Mouse (Mus musculus) limb, embryonic 13.5 days (tissue): ENCODE measurements around the gene Sv2c. TPM values are rescaled to one million over a fixed set of nuclear protein-coding genes. Genes with fewer than 3 reads are reported as not detected.
"Not testable (repeated sequence)": the region's sequence is repeated elsewhere in the genome, so short reads cannot be mapped to it uniquely, and the experiment has no call there.

Source experiments
- ATAC-seq: fragments of 200-750 bp; cut with Nextera tagmentation; 2 replicates; pipeline ENCODE4 v1.8.0; 2017; ENCODE audit warnings: low read depth, moderate number of reproducible peaks, moderate TSS enrichment; ENCODE audit not compliant: low FRiP score
- H3K27ac ChIP-seq: fragments of 300-500 bp; sonication (generic); 2 replicates; pipeline ENCODE4 v1.5.1; 2015; ENCODE audit warnings: inconsistent platforms, mild to moderate bottlenecking, moderate library complexity
- H3K27me3 ChIP-seq: fragments of 300-500 bp; sonication (generic); 2 replicates; pipeline ENCODE4 v1.6.1; 2015; ENCODE audit warnings: mild to moderate bottlenecking, inconsistent platforms
- H3K36me3 ChIP-seq: fragments of 300-500 bp; sonication (generic); 2 replicates; pipeline ENCODE4 v1.6.1; 2015; ENCODE audit warnings: inconsistent platforms, mild to moderate bottlenecking, moderate library complexity
- H3K4me1 ChIP-seq: fragments of 300-500 bp; sonication (generic); 2 replicates; pipeline ENCODE4 v1.6.1; 2015; ENCODE audit warnings: inconsistent platforms
- H3K4me2 ChIP-seq: fragments of 300-500 bp; sonication (generic); replicated peaks from 2 replicates; pipeline ENCODE4 v1.6.1; 2015; ENCODE audit warnings: inconsistent platforms, mild to moderate bottlenecking, moderate library complexity
- H3K4me3 ChIP-seq: fragments of 300-500 bp; sonication (generic); 2 replicates; pipeline ENCODE4 v1.5.1; 2015; ENCODE audit warnings: moderate library complexity, mild to moderate bottlenecking, inconsistent platforms
- H3K9ac ChIP-seq: fragments of 300-500 bp; sonication (generic); 2 replicates; pipeline ENCODE4 v1.6.1; 2015; ENCODE audit warnings: mild to moderate bottlenecking, inconsistent platforms
- H3K9me3 ChIP-seq: fragments of 300-500 bp; sonication (generic); 2 replicates; pipeline ENCODE4 v1.6.1; 2016; ENCODE audit warnings: inconsistent platforms
- WGBS: fragments of 180-500 bp; shearing (Covaris S2); methylation state at CpG from one replicate; pipeline ENCODE4 v1.1.7; 2015; 5-methylcytosine and 5-hydroxymethylcytosine counted together
- polyA plus RNA-seq: library from polyadenylated mRNA; unstranded; fragments of >200 nt; fragmentation: Nextera tagmentation; extraction: Ambion mirVana; gene quantifications from 2 replicates; pipeline ENCODE4 v1.2.1, GENCODE M21; 2015

Sv2c gene
- polyA plus RNA-seq, 1 experiment from 2014 or later, result 1.9 TPM

DNA sequence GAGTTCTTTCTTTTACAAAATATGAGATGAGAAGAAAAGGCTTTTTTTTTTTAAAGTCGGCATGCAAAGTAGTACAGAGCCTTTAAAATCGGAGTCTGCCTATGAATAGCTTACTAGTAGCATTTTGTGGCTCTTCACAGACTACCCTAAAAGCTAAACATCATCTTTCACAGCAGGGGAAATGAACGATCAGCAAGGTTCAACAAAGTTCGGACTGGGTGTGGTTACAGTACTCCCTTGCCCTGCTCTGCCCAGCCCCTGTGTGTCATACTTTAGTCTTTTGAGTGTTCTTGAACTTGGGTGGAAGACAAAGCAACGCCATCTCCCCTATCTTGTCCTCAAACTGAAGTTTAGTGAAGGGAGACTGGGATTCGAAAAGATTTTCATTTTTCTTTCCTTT is 5.7 kb downstream of the Sv2c start:
- WGBS, result 73% methylated on average over 6 of the region's 6 CpGs
- Histone ChIP-seq H3K4me1 (peaks cover 9% of the 10 kb centered on the region), H3K9ac (no peak overlapping the region), H3K4me3 (no peak overlapping the region), H3K4me2 (no peak overlapping the region), H3K27ac (no peak overlapping the region), H3K27me3 (peaks cover 51% of the 10 kb centered on the region), H3K9me3 (no peaks in the 10 kb centered on the region), H3K36me3 (no peaks in the 10 kb centered on the region)
- no peak for ATAC-seq

DNA sequence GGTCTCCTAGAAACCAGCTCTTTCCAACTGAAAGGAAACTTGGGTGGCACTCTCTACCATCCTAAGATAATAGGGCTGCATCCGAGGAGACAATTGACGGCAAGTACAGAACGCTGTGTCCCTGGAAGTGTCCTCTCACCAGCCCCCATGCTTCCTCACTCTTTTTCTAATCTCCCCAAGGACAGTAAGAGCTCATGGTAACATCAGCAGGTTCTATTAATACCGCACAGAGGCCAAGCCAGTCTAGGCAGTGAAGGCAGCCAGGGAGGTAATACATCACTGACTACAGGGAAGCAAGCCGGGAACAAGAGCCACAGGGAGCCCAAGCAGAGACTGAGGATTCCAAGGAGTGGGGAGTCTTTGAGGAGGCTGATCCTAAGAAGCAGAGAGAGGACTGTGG is 7.4 kb downstream of the Sv2c start:
- peaks cover 34% of the 10 kb centered on the region for H3K27me3 ChIP-seq
- no peak overlapping the region for H3K4me2 ChIP-seq
- no peak overlapping the region for H3K4me3 ChIP-seq
- no peak for ATAC-seq
- no peaks in the 10 kb centered on the region for H3K4me1 ChIP-seq
- no peak overlapping the region for H3K27ac ChIP-seq
- H3K9ac ChIP-seq, result no peak overlapping the region
- H3K9me3 ChIP-seq, result no peaks in the 10 kb centered on the region
- no peaks in the 10 kb centered on the region for H3K36me3 ChIP-seq
- 69% methylated on average over 5 of the region's 5 CpGs for WGBS

DNA sequence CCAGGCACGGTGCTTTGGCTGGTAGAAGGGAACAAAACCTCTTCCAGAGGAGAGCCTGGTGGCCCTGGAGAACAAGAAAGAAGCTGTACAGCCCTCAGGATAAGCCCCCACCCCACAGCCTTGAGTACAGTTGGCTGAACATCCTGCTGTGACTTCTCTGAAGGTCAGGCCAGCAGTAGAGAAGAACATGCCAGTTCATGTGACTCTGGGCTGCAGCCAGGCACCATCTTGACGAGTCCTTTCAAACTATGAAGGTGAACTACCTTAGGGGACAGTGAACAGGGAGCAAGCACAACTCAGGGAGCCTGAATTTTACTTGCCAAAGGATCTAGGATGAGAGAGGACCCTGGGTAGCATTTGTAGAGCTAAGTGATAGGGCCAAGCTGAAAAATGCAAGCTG is 19.7 kb downstream of the Sv2c start:
- Histone ChIP-seq H3K4me1 (no peaks in the 10 kb centered on the region), H3K4me3 (no peak overlapping the region), H3K9ac (no peak overlapping the region), H3K27me3 (no peaks in the 10 kb centered on the region), H3K9me3 (no peaks in the 10 kb centered on the region), H3K4me2 (no peak overlapping the region), H3K27ac (no peak overlapping the region), H3K36me3 (no peaks in the 10 kb centered on the region)
- 78% methylated on average over 2 of the region's 2 CpGs for WGBS
- no peak for ATAC-seq

DNA sequence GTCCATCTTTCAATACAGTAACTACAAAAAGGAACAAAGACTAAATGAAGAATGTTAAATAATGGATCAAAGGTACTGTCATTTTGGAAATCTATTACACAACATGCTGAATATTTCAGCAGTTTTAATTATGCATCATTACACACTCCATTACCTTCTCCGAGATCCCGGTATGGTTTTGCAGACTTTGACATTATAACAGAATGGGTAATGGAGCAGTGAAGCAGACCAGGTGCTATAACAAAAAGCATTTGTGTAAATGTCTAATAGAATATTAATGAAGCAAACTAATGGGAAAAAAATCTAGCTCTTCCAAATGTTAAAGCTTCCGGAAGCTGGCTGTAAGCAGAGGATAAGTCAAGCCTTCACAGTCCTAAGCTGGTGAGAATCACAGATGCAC is 21.6 kb downstream of the Sv2c start:
- no peaks in the 10 kb centered on the region for H3K9me3 ChIP-seq
- H3K27ac ChIP-seq, result no peak overlapping the region
- no peaks in the 10 kb centered on the region for H3K4me1 ChIP-seq
- H3K36me3 ChIP-seq, result no peaks in the 10 kb centered on the region
- ATAC-seq, result no peak
- no peaks in the 10 kb centered on the region for H3K27me3 ChIP-seq
- 90% methylated on average over 3 of the region's 3 CpGs for WGBS
- H3K4me2 ChIP-seq, result no peak overlapping the region
- H3K4me3 ChIP-seq, result no peak overlapping the region
- H3K9ac ChIP-seq, result no peak overlapping the region

DNA sequence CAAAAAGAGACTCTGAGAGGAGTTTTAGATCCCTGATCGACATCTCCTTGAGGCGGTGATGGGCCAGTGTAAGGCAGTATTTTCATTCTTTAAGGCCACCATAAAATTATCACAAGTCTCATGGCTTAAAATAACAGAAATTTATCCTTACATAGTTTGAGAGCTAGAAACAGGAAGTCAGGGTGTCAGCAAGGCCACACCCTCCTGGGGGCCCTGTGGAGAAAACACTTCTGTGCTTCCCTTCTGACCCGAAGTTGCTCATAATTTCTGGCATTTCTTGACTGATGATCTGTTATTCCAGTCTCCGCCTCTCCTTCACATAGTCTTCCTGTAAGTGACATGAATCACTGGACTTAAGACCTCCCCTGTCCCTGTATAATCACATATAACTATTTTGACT is 26.0 kb downstream of the Sv2c start:
- no peak overlapping the region for H3K27ac ChIP-seq
- H3K4me3 ChIP-seq, result no peak overlapping the region
- no peak for ATAC-seq
- 74% methylated on average over 4 of the region's 4 CpGs for WGBS
- H3K4me2 ChIP-seq, result no peak overlapping the region
- no peaks in the 10 kb centered on the region for H3K9me3 ChIP-seq
- no peaks in the 10 kb centered on the region for H3K4me1 ChIP-seq
- H3K36me3 ChIP-seq, result no peaks in the 10 kb centered on the region
- no peak overlapping the region for H3K9ac ChIP-seq
- no peaks in the 10 kb centered on the region for H3K27me3 ChIP-seq

DNA sequence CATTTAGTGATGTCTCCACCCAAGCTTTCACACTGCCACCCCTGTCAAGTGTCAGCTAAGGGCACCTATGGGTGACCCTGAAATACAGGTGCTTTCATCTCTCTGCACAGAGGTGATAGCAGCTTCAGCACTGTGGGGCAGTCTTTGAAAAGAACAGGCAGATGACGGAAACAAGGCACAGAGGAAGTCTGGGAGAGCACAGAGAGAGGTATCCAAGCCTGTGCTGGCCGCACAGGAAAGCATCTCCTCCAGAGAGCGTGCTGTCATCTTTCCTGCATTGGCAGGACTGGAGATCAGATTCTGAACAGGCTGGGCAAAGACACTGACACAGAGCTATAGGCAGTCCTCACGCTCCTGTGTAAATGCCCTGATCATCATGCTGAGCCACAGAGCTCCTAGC is 41.4 kb downstream of the Sv2c start:
- ATAC-seq, result no peak
- Histone ChIP-seq H3K27me3 (no peaks in the 10 kb centered on the region), H3K27ac (no peak overlapping the region), H3K4me2 (no peak overlapping the region), H3K4me1 (no peaks in the 10 kb centered on the region), H3K4me3 (no peak overlapping the region), H3K9ac (no peak overlapping the region), H3K36me3 (no peaks in the 10 kb centered on the region), H3K9me3 (no peaks in the 10 kb centered on the region)
- WGBS, result 72% methylated on average over 4 of the region's 4 CpGs

DNA sequence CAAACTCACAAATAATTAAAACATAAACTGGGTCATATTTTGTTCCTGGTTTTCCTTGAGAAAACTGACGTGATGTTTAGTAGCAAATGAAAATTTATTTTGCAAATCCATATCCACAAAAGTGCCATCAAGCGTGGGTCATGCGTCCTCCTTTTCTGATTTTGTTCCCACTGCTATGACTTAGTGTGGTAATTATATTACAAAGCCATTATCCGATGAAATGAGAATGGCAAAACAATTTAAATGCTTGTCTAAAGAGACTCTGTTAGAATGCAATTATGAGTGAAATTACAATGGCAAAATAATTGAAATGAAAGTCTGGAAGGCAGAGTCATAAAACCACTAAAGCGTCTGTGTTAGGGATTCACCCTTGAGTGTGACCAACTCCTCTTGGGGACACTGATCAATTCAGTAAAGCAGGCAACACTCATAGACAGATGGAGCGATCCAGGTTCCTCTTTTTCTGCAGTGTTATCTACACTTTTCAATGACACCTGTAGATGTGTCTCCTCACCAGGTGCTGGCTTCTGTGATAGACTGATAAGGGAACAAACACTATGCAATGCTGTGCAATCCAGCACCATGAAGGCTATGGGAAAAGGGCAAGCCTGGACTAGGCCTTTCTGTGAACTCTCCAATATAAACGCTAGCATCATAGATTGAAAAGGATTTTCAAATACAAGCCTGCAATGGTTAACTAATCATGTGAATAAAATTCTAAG is 46.6 kb downstream of the Sv2c start:
- Histone ChIP-seq H3K36me3 (no peaks in the 10 kb centered on the region), H3K9me3 (no peaks in the 10 kb centered on the region), H3K27ac (no peak overlapping the region), H3K4me3 (no peak overlapping the region), H3K4me2 (no peak overlapping the region), H3K9ac (no peak overlapping the region), H3K27me3 (no peaks in the 10 kb centered on the region), H3K4me1 (no peaks in the 10 kb centered on the region)
- no peak for ATAC-seq
- WGBS, result 91% methylated on average over 7 of the region's 7 CpGs

DNA sequence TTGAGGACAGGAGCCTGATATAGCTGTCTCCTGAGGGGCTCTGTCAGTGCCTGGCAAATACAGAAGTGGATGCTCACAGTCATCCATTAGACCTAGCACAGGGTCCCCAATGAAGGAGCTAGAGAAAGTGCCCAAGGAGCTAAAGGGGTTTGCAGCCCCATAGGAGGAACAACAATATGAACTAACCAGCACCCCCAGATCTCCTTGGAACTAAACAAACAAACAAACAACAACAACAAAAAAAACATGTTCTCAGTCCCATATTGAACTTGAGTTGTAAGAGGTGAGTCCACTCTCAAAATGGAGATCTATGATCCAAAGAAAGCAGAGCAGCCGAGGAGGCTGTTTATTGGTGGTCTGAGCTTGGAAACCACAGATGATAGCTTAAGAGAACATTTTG is 50.6 kb downstream of the Sv2c start, which contains the start of gene Gm17190:
TSS of gene Gm17190 (plus strand) at position 301 of the 400 bp plus-strand sequence.
- 87% methylated on average over 1 of the region's 1 CpGs for WGBS
- H3K9me3 ChIP-seq, H3K36me3 ChIP-seq, H3K4me3 ChIP-seq, H3K9ac ChIP-seq, H3K4me2 ChIP-seq, H3K27ac ChIP-seq, H3K27me3 ChIP-seq, H3K4me1 ChIP-seq, ATAC-seq: not testable (repeated sequence)

DNA sequence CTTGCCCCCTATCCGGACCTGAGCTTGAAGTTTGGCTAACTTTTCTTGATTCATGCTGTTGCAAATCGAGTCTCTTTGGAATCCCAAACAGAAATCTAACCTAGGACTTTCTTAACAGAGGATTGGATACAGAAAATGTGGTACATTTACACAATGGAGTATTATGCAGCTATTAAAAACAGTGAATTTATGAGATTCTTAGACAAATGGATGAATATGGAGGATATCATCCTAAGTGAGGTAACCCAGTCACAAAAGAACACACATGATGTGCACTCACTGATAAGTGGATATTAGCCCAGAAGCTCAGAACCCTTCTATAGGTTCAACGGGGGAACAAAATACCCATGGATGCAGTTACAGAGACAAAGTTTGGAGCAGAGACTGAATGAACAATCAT is 51.1 kb downstream of the Sv2c start, which contains the start of gene Gm20075:
TSS of gene Gm20075 (minus strand) at position 101 of the 400 bp plus-strand sequence.
- not testable (repeated sequence) for H3K9me3 ChIP-seq, H3K4me2 ChIP-seq, H3K36me3 ChIP-seq, H3K9ac ChIP-seq, ATAC-seq, H3K4me1 ChIP-seq, H3K27me3 ChIP-seq, H3K4me3 ChIP-seq, H3K27ac ChIP-seq
- WGBS, result 84% methylated on average over 3 of the region's 3 CpGs

DNA sequence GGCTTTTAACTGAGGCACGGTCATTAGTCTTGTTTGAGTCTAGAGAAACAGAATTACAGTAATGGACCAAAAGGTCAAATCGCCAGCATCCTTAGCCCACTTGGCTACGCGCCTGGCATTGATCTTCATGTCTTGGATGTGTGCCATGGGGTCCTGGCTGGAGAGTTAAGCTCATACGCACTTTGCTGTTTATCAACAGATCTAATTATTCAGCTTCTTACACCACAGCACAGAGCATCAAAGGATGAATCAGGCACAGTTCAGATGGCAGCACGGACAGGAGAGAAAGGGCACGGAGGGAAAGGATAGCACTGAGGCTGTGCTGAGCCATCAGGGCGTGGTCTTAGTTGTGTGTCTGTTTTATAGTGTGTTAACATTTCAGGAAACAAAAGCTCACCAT is 58.8 kb downstream of the Sv2c start:
- no peaks in the 10 kb centered on the region for H3K4me1 ChIP-seq
- H3K9me3 ChIP-seq, result no peaks in the 10 kb centered on the region
- no peak overlapping the region for H3K9ac ChIP-seq
- H3K27me3 ChIP-seq, result no peaks in the 10 kb centered on the region
- H3K4me2 ChIP-seq, result no peak overlapping the region
- H3K27ac ChIP-seq, result no peak overlapping the region
- H3K4me3 ChIP-seq, result no peak overlapping the region
- no peak for ATAC-seq
- WGBS, result 71% methylated on average over 8 of the region's 8 CpGs
- H3K36me3 ChIP-seq, result no peaks in the 10 kb centered on the region

DNA sequence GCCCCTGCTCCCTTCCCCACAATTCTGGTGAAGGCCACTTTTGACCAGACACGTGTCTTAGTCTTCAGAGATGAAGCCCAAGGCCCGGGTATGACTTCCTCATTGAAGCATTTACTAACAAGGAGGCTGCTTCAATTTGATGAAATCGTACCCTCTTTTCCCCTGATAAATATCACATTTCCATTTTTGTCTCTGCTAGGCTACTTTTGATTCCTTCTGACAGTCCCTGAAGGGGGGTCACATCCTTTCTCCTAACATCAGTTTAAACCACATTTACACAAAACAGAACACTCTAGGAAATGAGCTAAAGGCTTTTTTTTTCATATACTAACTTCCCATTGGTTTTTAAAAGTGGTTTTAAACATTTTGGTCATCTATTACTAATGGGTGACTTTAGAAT is 79.6 kb downstream of the Sv2c start:
- WGBS, result 77% methylated on average over 3 of the region's 3 CpGs

DNA sequence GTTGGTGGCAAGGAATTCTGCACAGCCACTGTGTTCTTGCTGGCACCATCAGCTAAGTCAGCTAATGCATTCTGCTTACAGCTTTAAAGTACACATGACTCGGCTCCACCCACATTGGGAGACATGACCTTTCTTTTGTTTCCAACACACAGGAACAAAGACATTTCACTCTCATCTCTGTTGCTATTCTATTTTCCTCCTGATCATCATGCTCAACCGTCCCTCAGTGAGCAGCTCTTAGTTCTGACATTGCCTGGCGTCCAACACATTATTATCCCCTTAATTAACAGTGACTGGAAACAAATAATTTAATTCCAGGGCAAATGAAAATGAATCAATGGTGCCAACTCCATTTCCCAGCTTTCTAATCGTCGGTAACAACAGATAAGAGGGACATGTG is 87.0 kb downstream of the Sv2c start:
- Histone ChIP-seq H3K36me3 (no peaks in the 10 kb centered on the region), H3K4me2 (no peak overlapping the region), H3K4me3 (no peak overlapping the region), H3K9ac (no peak overlapping the region), H3K4me1 (no peaks in the 10 kb centered on the region), H3K27ac (no peak overlapping the region), H3K9me3 (0 out of 2 replicates have a peak, but pooled peaks cover 3% of the 10 kb centered on the region), H3K27me3 (no peaks in the 10 kb centered on the region)
- ATAC-seq, result no peak
- WGBS, result 76% methylated on average over 5 of the region's 5 CpGs

More for the DNA sequence above, 79.6 kb downstream of the Sv2c start:
- H3K27ac ChIP-seq, result no peak overlapping the region
- H3K36me3 ChIP-seq, result no peaks in the 10 kb centered on the region
- ATAC-seq, result no peak
- no peak overlapping the region for H3K4me2 ChIP-seq
- no peak overlapping the region for H3K9ac ChIP-seq
- no peaks in the 10 kb centered on the region for H3K27me3 ChIP-seq
- H3K4me3 ChIP-seq, result no peak overlapping the region
- no peaks in the 10 kb centered on the region for H3K9me3 ChIP-seq
- H3K4me1 ChIP-seq, result no peaks in the 10 kb centered on the region
